Mouse (Mus musculus) heart, postnatal 36 days (tissue): Measurements from ENCODE around the gene S100pbp. TPM values are rescaled to one million over a fixed set of nuclear protein-coding genes. Genes with fewer than 3 reads are reported as not detected.

ENCODE experiments used
- DNase-seq, 2 experiments: peaks; one replicate each; pipeline ENCODE4 v3.0.0; 2021 to 2022
- intact Hi-C: fragments of 180-260 bp; cut with DNase I; formaldehyde crosslinking; loops from one replicate; pipeline ENCODE4 v1.15.1; 2025
- total RNA-seq, 2 experiments: library from RNA; stranded (reverse); gene quantifications; 2 replicates each; pipeline ENCODE4 v1.2.3; 2021

The S100pbp gene
- total RNA-seq, 2 experiments from 2014 or later, result 11.3 to 15.7 TPM

GRCm38 (mm10) chr4:129158549-129158948 lies 31.0 kb downstream of the S100pbp start:
- no peak for DNase-seq
- intact Hi-C loops, result no loop called here

- no peak for DNase-seq
- intact Hi-C loops, result no loop called here
Measured at GRCm38 (mm10) chr4:129157541-129157940, 32.0 kb downstream of the S100pbp start.

DNA sequence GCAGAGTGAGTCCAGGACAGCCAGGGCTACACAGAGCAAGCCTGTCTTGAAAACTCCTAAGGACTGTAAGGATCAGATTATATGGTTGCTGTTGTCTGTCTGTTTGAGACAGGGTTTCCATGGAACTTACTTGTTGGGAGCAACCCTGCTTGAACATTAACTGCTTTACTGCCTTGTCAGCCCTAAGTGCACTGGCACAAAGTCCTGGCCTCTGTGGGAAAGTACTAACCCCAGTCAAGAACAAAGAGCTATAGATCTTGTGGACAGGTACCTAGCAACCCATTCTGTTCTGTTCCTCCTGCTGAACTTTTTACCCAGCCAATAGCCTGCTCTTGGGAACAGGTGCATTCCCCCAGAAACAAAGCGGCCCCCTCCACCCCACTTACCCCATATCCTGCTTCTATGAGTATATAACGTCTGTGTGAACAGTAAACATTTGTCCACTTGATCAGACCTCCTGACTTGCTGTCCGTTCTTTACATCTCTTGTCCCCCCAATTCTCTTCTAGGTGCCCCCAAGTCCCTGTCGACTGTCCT lies 38.2 kb downstream of the S100pbp start:
- no peak for DNase-seq
- intact Hi-C loops, result no loop called here

- DNase-seq, result no peak
- intact Hi-C loops, result no loop called here
Measured at GRCm38 (mm10) chr4:129149321-129149720, 40.2 kb downstream of the S100pbp start.

GRCm38 (mm10) chr4:129147552-129148103 lies 41.9 kb downstream of the S100pbp start:
- intact Hi-C loops, result no loop called here
- DNase-seq, result no peak

GRCm38 (mm10) chr4:129146392-129146791 lies 43.1 kb downstream of the S100pbp start:
- intact Hi-C loops, result no loop called here

DNA sequence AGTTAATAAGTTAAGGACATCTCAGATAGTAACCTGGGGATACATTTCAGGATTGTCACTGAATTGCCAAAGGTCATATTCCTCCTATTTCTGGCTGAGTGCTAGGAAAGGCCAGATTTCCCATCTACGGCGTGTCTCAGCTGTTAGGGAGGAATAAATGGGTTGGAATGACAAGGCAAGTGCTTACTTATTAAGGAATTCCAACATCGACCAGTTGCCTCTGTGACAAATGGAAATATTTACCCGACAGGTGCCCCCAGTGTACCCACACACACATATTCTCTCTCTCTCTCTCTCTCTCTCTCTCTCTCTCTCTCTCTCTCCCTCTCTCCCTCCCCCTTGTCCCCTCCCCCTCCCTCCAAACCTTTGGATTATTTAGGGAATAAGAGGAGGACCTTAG lies 43.6 kb downstream of the S100pbp start:
- DNase-seq, result no peak
- intact Hi-C loops, result no loop called here

More at GRCm38 (mm10) chr4:129146392-129146791, 43.1 kb downstream of the S100pbp start:
- DNase-seq, result no peak

- intact Hi-C loops, result no loop called here
- DNase-seq, result no peak
Measured at GRCm38 (mm10) chr4:129145411-129145810, 44.1 kb downstream of the S100pbp start.

DNA sequence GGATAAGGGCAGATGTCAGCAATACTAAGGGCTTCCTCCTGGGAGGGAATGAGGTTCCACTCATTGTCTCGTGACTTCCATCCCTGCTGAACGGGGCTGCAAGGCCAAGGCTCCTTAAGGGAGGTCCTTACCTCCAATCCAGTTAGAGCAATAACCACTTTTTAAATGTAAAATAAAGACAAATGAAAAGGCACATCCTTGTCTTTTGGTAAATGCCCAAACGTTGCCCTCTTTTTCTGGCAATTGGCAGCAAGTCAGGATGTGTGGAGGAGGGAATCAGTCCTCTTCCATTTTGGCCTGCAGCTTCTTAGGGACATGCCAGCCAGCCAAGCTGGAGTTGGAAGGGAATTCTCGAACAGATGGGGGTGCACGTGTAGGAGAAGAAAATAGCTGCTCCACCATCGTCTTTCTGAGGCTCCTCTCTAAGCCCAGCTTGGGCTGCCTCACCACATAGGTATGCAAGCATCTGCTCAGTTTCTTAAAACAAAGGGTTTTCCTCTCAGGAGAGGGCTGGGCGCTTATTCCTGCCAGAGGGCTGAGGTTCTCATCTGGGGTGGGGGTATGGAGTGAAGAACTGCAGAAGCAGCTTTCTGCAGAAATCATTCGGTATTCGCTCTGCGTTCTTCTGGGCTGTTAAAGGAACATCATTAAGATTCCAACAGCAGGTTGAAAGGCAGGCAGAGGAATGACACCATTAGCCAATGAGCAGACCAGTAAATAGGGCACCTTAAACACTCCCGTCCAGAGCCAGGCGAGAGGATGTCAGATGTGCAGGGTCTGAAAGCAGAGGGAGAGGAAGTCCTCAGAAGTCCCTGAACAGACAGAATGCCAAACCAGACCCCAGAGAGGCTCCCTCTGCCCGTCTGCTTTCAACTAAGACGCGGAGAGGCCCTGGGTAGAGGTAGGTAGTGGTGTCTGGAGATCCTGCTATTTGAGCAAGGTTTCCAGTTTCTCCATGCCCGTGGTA lies 44.8 kb downstream of the S100pbp start:
- intact Hi-C loops, result no loop called here
- no peak for DNase-seq

DNA sequence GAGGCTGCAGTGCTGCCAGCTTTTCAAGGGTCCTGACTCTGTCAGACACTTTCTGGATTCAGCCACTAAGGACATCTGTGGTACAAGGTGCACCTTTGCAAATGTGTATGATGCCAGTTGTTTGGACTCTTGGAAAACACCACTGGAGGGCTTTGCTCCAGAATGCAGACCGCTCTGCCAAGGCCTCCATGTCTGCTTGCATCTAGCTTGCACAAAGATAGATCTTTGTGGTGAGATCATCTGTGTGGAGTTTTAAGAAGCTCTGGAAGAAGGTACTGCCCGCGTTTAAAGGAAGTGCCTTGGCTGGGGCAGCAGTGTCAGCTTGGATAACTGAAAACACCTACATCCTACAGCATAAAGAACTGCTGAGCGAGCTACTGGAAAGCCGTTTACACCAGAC lies 46.0 kb downstream of the S100pbp start:
- no peak for DNase-seq
- intact Hi-C loops, result no loop called here

DNA sequence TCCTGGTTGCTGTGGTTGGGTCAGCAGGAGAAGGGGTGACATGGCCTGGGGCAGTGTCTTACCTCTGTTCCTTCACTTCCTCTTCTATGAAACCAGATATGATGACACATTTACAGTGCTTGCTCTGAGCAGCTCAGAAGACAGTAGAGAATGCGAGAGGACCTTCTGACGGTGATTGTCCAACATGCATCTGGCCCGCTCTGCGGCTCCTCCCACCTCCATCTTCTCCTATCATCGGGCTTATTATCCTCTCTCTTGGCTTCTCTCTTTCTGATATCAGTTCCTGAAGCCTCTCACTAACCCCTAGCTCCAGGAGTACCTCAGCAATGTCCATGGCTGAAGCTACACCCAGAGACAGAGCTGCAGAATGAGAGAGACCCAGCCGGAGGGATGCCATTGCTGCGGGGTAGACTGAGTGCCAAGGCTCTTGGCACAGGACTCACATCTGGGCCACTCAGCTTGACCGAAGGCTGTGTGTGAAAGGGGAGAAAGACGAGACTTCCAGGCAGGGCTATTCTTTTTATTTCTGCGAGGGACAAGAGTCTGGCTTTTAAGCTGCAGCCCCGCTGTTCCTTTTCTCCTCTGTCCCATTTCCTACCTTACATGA lies 47.0 kb downstream of the S100pbp start:
- intact Hi-C loops, result no loop called here
- no peak for DNase-seq

DNA sequence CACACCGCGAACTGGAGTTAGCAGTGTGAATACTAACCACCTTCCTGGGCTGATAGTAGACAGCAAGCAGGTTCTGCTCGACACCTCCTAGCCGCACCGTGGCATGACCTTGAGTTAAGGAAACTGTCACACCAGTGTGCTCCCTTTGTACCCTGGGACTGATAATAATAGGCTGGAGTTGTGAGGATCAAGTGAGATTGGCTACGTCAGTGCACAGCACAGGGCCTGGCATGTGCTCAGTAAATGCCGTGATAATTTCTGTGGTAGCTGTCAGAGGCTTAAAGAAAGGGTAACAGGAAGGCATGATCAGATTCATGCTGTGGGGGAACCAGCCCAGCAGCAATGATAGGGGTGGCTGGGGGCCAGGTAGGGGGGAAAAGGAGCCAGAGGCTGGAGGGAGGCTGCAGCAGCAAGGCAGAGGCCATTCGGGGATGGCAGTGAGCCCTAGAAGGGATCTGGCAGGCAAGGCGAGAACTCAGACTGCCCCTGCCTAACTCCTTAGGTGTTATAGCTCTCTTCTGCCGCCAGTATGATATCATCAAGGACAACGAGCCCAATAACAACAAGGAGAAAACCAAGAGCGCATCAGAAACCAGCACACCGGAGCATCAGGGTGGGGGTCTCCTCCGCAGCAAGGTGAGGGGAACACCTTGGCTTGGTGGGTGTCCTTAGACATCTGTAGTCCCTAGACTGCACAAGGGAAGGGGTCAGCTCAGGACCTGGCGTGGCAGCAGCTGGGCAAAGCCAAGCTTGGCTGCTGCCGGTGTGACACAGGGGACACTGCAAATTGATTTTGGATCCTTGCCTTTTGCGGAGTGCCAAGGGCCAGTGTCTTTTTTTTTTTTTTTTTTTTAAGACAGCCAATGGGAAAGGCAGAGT lies 47.7 kb downstream of the S100pbp start:
- intact Hi-C loops, result no loop called here
- peak in 1 of 2 experiments; percentile 45 for DNase-seq

DNA sequence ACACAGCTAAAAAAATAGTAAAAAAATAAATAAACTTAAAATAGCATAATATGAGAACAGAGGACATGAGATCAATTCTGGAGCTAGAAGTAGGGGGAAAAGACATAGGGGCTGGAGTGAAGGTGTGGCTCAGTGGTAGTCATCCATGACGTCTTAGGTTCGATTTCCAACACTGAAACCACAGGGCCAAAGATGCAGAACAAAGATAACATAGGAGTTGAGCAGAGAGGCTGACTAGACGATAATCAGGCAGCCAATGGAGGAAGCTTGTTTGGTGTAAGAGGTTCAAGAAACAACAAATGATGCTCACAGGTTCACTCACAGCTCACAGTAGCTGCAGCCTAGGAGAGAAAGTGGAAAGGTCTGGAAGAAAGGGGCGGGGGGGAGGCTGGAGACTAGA lies 48.7 kb downstream of the S100pbp start:
- intact Hi-C loops, result no loop called here
- DNase-seq, result no peak

- intact Hi-C loops, result loop anchor here (10.0 kb wide), 1 partner anchor 315 kb away; no protein-coding TSS in a partner anchor
- no peak for DNase-seq
Measured at GRCm38 (mm10) chr4:129139642-129140041, 49.9 kb downstream of the S100pbp start.

GRCm38 (mm10) chr4:129137392-129138321 lies 51.9 kb downstream of the S100pbp start:
- intact Hi-C loops, result loop anchor here (10.0 kb wide), 1 partner anchor 317 kb away; no protein-coding TSS in a partner anchor
- no peak for DNase-seq

GRCm38 (mm10) chr4:129136579-129137391 lies 52.7 kb downstream of the S100pbp start, which contains the start of gene Fndc5:
Fndc5 (plus strand) TSS chr4:129136999.
- no peak for DNase-seq

DNA sequence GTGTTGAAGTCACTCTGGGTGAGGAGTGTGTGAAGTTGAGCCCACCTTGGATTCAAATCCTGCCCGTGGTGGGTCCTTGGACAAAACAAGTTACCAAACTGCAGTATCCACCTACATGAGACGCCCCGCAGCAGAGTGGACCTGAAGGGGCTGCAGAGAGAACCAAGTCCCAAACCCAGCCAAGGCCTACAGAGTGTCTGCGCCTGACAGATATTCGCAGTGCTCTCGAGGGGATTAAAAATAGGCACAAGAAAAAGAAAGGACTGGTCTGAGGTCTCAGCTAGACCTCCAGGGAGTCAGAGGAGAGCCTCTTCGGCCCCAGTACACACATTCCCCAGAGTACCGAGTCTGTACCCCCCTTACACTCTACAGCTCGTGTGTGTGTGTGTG lies 53.3 kb downstream of the S100pbp start:
- intact Hi-C loops, result loop anchor here (10.0 kb wide), 1 partner anchor 319 kb away; no protein-coding TSS in a partner anchor
- no peak for DNase-seq

More at GRCm38 (mm10) chr4:129136579-129137391, 52.7 kb downstream of the S100pbp start, which contains the start of gene Fndc5:
- intact Hi-C loops, result loop anchor here (10.0 kb wide), 1 partner anchor 318 kb away; no protein-coding TSS in a partner anchor

GRCm38 (mm10) chr4:129135637-129136036 lies 53.9 kb downstream of the S100pbp start:
- no peak for DNase-seq
- intact Hi-C loops, result loop anchor here (2.0 to 10.0 kb wide), 3 partner anchors 45 to 319 kb away; no protein-coding TSS in a partner anchor
